Mouse (Mus musculus): ENCODE results near the gene Fbrsl1.

The Fbrsl1 gene

GRCm38 (mm10) chr5:110363822-110364545, 84.3 kb downstream of the Fbrsl1 start:
- DNase-seq (ENCODE audit: low read depth, low spot score): no peak

GRCm38 (mm10) chr5:110363179-110363821, 85.0 kb downstream of the Fbrsl1 start:
- DNase-seq (ENCODE audit: low read depth, low spot score): peak; percentile 75

- no peak for DNase-seq (ENCODE audit: low read depth, low spot score)
Observed at GRCm38 (mm10) chr5:110362813-110363178, 85.5 kb downstream of the Fbrsl1 start.

- no peak for DNase-seq (ENCODE audit: low read depth, low spot score)
Observed at GRCm38 (mm10) chr5:110361465-110361864, 86.8 kb downstream of the Fbrsl1 start.

- peak; percentile 89 for DNase-seq (ENCODE audit: low read depth, low spot score)
Observed at GRCm38 (mm10) chr5:110357531-110358179, 90.6 kb downstream of the Fbrsl1 start.

- DNase-seq (ENCODE audit: low read depth, low spot score): peak; percentile 51
Observed at GRCm38 (mm10) chr5:110354716-110355115, 93.6 kb downstream of the Fbrsl1 start.

- no peak for DNase-seq (ENCODE audit: low read depth, low spot score)
Observed at GRCm38 (mm10) chr5:110347006-110347405, 101.3 kb downstream of the Fbrsl1 start.

- no peak for DNase-seq (ENCODE audit: low read depth, low spot score)
Observed at GRCm38 (mm10) chr5:110345553-110345952, 102.8 kb downstream of the Fbrsl1 start.

- no peak for DNase-seq (ENCODE audit: low read depth, low spot score)
Observed at GRCm38 (mm10) chr5:110344524-110344923, 103.8 kb downstream of the Fbrsl1 start, which contains the start of gene Lrcol1. TSS of gene Lrcol1 (plus strand) at chr5:110344730.

GRCm38 (mm10) chr5:110342648-110343284, 105.5 kb downstream of the Fbrsl1 start, which contains the start of gene P2rx2:
TSS of gene P2rx2 (minus strand) at chr5:110343212.
- peak; percentile 34 for DNase-seq (ENCODE audit: low read depth, low spot score)

GRCm38 (mm10) chr5:110338792-110339191, 109.5 kb downstream of the Fbrsl1 start:
- DNase-seq (ENCODE audit: low read depth, low spot score): no peak

GRCm38 (mm10) chr5:110330508-110330907, 117.8 kb downstream of the Fbrsl1 start:
- DNase-seq (ENCODE audit: low read depth, low spot score): no peak

- DNase-seq (ENCODE audit: low read depth, low spot score): no peak
Observed at GRCm38 (mm10) chr5:110313127-110313526, 135.2 kb downstream of the Fbrsl1 start.

Data from CD4-positive, CD25-positive, alpha-beta regulatory T cell, adult 2 months (primary cell).